Mouse (Mus musculus) stomach, embryonic 15.5 days (tissue): ENCODE data around the gene Hrk. TPM values are rescaled to one million over a fixed set of nuclear protein-coding genes. Genes with fewer than 3 reads are reported as not detected.

Source experiments
- ATAC-seq: fragments of 200-750 bp; cut with Nextera tagmentation; 2 replicates; pipeline ENCODE4 v1.8.0; 2017; ENCODE audit warnings: low read depth, moderate number of reproducible peaks, moderate TSS enrichment; ENCODE audit not compliant: insufficient read depth, low FRiP score
- H3K27ac ChIP-seq: fragments of 300-500 bp; sonication (generic); 2 replicates; pipeline ENCODE4 v1.5.1; 2015; ENCODE audit warnings: mild to moderate bottlenecking, inconsistent platforms
- H3K27me3 ChIP-seq: fragments of 300-500 bp; sonication (generic); replicated peaks from 2 replicates; pipeline ENCODE4 v1.6.1; 2015; ENCODE audit warnings: inconsistent platforms
- H3K36me3 ChIP-seq: fragments of 300-500 bp; sonication (generic); 2 replicates; pipeline ENCODE4 v1.6.1; 2015; ENCODE audit warnings: inconsistent platforms
- H3K4me1 ChIP-seq: fragments of 300-500 bp; sonication (generic); 2 replicates; pipeline ENCODE4 v1.6.1; 2015; ENCODE audit warnings: inconsistent platforms
- H3K4me2 ChIP-seq: fragments of 300-500 bp; sonication (generic); 2 replicates; pipeline ENCODE4 v1.6.1; 2015; ENCODE audit warnings: mild to moderate bottlenecking, inconsistent platforms
- H3K4me3 ChIP-seq: fragments of 300-500 bp; sonication (generic); replicated peaks from 2 replicates; pipeline ENCODE4 v1.5.1; 2015; ENCODE audit warnings: inconsistent platforms
- H3K9ac ChIP-seq: fragments of 300-500 bp; sonication (generic); 2 replicates; pipeline ENCODE4 v1.6.1; 2015; ENCODE audit warnings: inconsistent platforms
- H3K9me3 ChIP-seq: fragments of 300-500 bp; sonication (generic); 2 replicates; pipeline ENCODE4 v1.6.1; 2016; ENCODE audit warnings: inconsistent platforms
- whole genome bisulfite sequencing: fragments of 180-500 bp; shearing (Covaris S2); methylation state at CpG from one replicate; pipeline ENCODE4 v1.1.7; 2015; 5-methylcytosine and 5-hydroxymethylcytosine counted together
- polyA plus RNA-seq: library from polyadenylated mRNA; unstranded; fragments of >200 nt; fragmentation: Nextera tagmentation; extraction: Ambion mirVana; gene quantifications from 2 replicates; pipeline ENCODE4 v1.2.1, GENCODE M21; 2015

Gene Hrk
- polyA plus RNA-seq, 1 experiment from 2014 or later = 0.48 TPM

- Histone ChIP-seq H3K9me3 (no peaks in the 10 kb centered on the region), H3K27ac (no peak overlapping the region), H3K9ac (no peak overlapping the region), H3K4me3 (no peak overlapping the region), H3K4me2 (no peak overlapping the region), H3K36me3 (no peaks in the 10 kb centered on the region; the same call in 1 of the 2 replicates), H3K4me1 (no peaks in the 10 kb centered on the region), H3K27me3 (no peaks in the 10 kb centered on the region)
- 90% methylated on average over 13 of the region's 13 CpGs for WGBS
- no peak for ATAC-seq
These were observed 65.7 kb downstream of the Hrk start for GRCm38 (mm10) chr5:118230071-118230611.

GRCm38 (mm10) chr5:118236891-118237290 is 72.4 kb downstream of the Hrk start:
- H3K27ac ChIP-seq = no peak overlapping the region
- no peaks in the 10 kb centered on the region for H3K27me3 ChIP-seq
- H3K4me1 ChIP-seq = no peaks in the 10 kb centered on the region
- 82% methylated on average over 12 of the region's 12 CpGs for WGBS
- H3K36me3 ChIP-seq = peaks cover 3% of the 10 kb centered on the region; the same call in 1 of the 2 replicates
- H3K4me2 ChIP-seq = no peak overlapping the region
- H3K9me3 ChIP-seq = no peaks in the 10 kb centered on the region
- H3K9ac ChIP-seq = no peak overlapping the region
- no peak for ATAC-seq
- H3K4me3 ChIP-seq = no peak overlapping the region

Other genes starting within 250 kb of the Hrk start
- 61.2 and 65.7 TPM in 2 replicates for gene Fbxo21, start 187.9 kb upstream of the Hrk start, polyA plus RNA-seq
- gene Tesc, start 136.9 kb upstream of the Hrk start, polyA plus RNA-seq = 16.0 and 17.7 TPM in 2 replicates
- gene Fbxw8, start 9.2 kb upstream of the Hrk start, polyA plus RNA-seq = 23.6 and 24.0 TPM in 2 replicates
- 3.0 and 3.3 TPM in 2 replicates for gene Rnft2, start 80.5 kb downstream of the Hrk start, polyA plus RNA-seq
- gene 2410131K14Rik, start 80.6 kb downstream of the Hrk start, polyA plus RNA-seq = 7.0 and 7.2 TPM in 2 replicates